Mouse (Mus musculus) MEL-GATA-1-ER (cell line): Measurements from ENCODE around the gene Ino80b.
A peak's percentile ranks its signal among the peaks of the same experiment; 100 is the strongest.

Experiments used
- DNase-seq: peaks from one replicate; pipeline ENCODE4 v3.0.0-alpha.2; 2012; ENCODE audit warnings: low read depth; ENCODE audit errors: extremely low read depth

Gene Ino80b

DNA sequence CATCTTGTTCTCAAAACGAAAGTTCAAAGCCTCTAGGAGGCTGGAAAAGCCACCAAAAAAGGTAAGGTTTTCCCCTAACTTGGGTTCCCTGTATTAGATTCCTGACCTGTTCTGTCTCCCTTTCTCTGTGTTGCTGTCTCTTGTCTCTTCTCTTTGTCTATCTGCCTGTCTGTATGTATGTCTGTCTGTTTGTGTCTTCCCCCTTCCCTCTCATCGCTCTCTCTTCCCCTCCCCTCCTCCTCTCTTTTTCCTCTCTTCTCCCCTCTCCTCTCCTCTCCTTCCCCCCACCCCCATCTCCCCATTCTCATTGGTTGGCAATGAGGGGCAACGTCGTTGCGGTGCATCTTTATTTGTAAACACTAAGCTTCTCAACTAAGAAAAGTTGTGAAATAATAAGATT is at the start of gene Ino80b:
Ino80b (minus strand) TSS at position 101 of the 400 bp plus-strand sequence.
- no peak for DNase-seq

GRCm38 (mm10) chr6:83172240-83172920 is 47.1 kb upstream of the Ino80b start:
- DNase-seq: no peak

DNA sequence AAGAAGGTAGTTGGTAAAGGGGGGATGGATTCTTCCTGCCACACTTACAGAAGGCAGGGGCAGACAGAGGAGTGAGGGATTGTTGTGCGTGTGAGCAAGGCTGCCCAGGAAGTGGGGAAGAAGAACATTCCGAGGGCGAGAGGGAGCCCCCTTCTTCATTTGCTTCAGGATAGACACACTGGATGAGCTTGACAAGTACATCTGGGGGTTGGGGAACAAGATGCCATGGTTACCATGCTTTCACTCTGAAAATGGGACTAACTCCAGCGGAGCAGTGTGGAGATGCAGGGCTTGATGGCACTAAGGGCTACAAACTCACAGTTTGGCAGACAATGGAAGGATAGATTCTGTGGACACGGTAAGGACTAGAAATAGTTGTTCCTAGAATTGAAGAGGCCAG is 45.8 kb upstream of the Ino80b start:
- no peak for DNase-seq

DNA sequence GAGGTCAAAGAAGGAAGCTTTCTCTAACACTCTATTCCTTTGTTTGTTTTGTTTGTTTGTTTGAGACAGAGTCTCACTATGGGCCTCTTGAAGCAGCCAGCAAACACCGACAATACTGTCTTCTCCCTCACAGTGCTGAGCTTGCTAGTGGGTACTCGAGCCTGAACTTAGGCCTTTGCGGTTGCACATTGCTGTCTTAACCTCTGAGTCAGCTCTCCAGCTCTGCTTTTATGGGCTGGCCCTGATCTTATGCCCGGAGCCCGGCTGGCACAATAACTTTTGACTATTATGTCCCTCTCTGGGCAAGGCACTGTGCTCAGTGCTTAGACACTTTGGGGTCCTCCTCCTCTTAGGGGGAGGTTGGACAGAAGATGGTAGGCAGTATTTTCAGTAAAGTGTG is 44.6 kb upstream of the Ino80b start:
- DNase-seq: no peak

DNA sequence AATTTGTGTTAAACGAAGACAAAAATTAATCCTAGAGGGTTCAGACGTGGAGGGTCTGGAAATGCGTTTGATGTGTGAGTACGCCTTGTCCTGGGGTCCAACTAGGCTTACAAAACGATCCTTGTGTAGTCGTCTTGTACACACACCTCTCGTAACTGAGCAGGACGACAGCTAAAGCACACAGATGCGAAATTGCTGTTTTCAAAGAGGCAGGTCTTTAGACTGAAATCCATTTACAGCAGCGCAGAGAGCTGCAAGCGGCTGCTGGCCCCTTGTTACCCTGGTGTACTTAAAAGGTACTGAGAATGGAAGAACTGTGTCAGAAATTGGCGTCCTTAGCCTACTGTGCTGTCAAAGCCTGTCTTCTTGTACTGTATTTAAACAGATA is 41.0 kb upstream of the Ino80b start:
- peak; percentile 37 for DNase-seq

GRCm38 (mm10) chr6:83165607-83166242 is 40.5 kb upstream of the Ino80b start, which contains the start of gene Dctn1:
TSS of gene Dctn1 (plus strand) at chr6:83165920.
- peak; percentile 81 for DNase-seq

GRCm38 (mm10) chr6:83165026-83165606 is 39.9 kb upstream of the Ino80b start:
- DNase-seq: no peak

GRCm38 (mm10) chr6:83162701-83163100 is 37.5 kb upstream of the Ino80b start:
- peak; percentile 44 for DNase-seq

DNA sequence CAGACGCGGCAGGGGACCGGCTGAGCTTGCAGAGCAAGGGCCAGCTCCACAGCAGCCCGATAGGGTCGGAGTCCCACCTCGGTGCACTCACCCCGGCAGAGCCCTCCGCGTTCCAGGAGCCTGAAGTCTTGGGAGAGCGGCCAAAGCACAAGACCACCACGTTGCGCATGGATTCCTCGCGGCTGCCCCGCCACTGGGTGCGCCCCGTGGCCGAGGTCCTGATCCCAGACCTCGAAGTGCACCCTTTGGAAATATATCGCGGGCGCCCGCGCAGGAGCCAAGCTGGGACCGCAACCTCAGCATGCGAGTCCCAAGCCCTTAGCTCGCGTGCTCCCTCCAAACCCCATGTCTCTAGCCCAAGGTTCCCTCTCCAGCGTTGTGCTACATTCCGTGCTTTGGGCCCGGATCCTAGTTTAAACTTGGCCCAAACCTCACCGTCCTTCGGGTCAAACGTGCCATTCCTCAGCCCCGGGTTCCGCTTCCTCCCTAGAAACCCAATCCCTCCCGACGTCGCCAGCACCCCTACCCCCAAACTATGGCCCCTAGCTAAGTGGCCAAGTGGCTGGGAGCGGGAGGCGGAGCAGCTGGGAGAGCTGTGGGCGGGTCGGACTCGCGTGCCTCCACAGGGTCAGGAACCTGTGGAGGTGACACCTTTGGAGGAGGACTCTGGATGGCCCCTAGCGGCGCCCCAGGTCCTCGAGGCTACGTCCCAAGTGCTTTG is 36.9 kb upstream of the Ino80b start:
- no peak for DNase-seq

DNA sequence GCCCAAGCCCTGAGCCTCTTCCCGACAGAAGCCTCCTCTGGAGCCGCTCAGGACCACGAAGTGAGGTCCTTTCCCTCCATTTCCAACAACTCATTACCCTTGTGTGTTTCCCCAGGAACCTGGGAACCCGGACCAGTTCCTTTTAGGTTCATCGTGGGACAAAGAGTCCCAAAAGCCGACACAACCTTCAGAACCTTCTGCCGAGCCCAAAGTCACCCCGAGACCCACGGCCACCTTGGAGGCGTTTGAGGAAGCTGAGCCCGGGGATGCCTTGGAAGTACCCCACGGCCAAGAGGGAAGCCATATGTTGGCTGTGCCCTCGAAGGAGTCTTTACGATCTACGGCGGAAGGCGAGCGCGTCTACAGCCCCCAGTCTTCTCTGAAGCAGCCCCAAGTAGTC is 36.2 kb upstream of the Ino80b start:
- no peak for DNase-seq

DNA sequence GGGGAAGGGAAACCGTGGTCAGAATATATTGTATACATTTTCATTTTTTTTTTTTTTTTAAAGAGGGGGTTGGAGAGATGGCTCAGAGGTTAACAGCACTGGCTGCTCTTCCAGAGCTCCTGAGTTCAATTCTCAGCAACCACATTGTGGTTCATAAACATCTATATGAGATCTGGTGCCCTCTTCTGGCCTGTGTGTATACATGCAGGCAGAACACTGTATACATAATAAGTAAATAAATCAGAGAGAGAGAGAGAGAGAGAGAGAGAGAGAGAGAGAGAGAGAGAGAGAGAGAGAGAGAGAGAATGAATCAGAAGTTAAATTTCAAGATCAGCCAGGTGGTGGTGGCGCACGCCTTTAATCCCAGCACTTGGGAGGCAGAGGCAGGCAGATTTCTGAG is 34.2 kb upstream of the Ino80b start:
- peak; percentile 55 for DNase-seq

- DNase-seq: no peak
Observed at GRCm38 (mm10) chr6:83156259-83156684, 31.0 kb upstream of the Ino80b start, which contains the start of the genes Wdr54 and 1700003E16Rik. TSS of gene Wdr54 (minus strand) at chr6:83156397. TSS of gene 1700003E16Rik (plus strand) at chr6:83156404.

DNA sequence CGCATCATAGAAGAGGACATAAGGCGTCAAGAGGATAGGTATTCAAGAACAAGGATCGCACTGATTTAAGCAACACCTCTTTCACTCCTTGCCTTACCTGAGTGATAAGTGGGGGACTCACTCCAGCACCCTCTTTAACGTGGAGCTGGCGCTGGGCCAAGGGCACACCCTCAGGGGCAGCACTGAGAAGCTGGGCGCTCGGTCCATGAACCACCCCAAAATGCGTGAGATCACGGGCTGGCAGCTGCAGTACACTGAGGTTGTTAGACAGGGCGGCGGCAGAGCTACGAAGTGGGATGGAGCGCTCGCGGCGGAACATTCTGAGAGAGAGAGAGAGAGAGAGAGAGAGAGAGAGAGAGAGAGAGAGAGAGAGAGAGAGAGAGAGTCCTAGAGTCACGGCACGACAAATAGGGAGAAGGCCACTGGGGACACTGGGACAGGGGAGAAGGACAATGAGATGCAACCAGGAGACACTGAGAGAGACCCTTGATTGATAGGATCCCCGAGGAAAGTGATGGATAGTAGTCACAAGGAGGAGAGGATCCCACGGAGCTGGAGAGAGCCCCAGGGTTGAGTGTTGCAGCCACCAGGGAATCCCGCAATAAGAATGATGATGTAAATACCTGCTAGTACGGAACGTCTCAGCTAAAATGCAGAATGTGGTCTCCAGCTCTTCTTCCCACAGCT is 30.5 kb upstream of the Ino80b start:
- no peak for DNase-seq

DNA sequence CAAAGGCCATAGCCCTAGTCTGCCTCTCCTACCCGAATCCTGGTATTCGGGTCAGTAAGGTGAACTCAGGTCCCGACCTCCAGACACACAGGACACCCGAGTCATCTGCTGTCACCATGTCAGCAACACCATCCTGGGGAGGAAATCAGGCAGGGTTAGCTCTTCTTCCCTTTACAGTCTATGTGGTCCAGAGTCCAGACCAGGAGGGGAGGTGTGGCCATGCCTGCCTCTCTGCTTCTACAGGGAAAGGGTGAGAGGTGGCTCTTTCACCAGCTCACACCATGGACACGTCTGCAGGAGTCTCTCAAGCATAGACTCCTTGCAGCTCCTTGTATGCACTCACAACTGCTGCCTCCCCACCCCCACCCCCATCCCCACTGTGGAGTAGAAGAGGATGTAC is 28.3 kb upstream of the Ino80b start:
- no peak for DNase-seq

DNA sequence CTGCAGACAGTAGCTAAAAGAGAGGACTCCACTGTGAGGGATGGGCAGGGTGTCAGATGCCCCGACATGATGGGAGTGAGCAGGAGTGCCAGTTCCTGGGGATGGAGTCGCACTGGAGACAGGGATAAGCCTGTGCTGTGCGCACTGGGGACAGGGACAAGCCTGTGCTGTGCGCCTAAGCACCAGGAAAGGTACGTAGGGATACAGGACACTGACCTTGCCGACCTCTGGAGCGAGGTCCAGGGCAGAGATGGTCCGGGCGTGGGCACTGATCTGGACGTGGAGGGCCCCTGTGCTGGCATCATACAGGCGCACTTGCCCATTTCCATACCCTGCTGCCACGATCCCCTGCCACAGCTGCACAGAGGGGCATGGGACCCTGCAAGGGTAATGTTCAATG is 27.8 kb upstream of the Ino80b start:
- DNase-seq: no peak

DNA sequence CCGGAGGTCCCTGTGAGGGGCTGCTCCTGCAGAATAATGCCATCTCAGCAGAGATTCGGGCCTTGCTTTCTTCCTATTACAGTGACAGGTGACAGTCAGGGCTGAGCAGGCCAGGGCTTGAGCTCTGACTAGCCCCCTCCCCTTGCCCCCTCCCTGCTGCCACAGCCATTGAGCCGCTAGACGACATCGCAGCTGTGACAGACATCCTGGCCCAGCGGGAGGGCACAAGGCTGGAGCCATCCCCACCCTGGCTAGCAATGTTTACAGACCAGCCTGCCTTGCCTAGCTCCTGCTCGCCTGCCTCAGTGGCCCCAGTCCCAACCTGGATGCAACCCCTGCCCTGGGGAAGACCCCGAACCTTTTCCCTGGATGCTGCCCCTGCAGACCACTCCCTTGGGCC is 26.5 kb upstream of the Ino80b start:
- no peak for DNase-seq

GRCm38 (mm10) chr6:83147280-83147679 is 22.0 kb upstream of the Ino80b start:
- no peak for DNase-seq

DNA sequence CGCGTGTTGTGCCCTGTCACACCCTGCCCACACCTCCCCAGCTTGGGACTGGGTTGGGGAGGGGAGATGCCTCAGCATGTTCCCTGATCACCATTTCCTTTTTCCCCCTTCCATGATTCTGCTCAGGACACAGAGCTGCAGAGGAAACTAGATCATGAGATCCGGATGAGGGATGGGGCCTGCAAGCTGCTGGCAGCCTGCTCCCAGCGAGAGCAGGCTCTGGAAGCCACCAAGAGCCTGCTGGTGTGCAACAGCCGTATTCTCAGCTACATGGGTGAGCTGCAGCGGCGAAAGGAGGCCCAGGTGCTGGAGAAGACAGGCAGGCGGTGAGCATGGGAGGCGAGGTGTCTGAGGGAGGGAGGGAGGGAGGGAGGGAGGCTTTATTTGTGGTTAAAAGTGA is 20.6 kb upstream of the Ino80b start:
- no peak for DNase-seq

- no peak for DNase-seq
Observed at GRCm38 (mm10) chr6:83145209-83145608, 20.0 kb upstream of the Ino80b start.

DNA sequence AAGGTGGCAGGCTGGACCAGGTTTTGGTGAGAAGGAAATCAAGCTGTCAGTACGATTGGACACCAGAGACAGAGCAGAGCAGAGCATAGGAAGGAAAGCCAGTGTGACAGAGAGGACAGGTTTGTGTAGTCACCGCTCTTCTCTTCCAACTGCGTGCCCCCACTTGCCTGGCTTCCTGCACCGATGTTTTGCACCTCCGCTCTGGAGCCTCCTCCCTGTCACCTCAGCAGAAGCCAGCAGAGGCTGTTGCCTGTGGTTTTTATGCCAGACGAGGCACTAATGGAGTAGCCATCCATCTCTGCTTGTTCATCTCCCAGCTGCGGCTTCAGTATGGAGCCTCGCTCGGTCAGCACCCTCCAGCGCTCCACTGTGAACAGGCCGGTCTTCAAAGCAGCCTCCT is 17.7 kb upstream of the Ino80b start:
- no peak for DNase-seq

GRCm38 (mm10) chr6:83142211-83142731 is 17.0 kb upstream of the Ino80b start:
- DNase-seq: no peak
